Mouse (Mus musculus) lung, embryonic 16.5 days (tissue): ENCODE data around the gene Golph3. TPM values are rescaled to one million over a fixed set of nuclear protein-coding genes. Genes with fewer than 3 reads are reported as not detected.
A peak's percentile ranks its signal among the peaks of the same experiment; 100 is the strongest.

ENCODE experiments used
- ATAC-seq: fragments of 200-750 bp; cut with Nextera tagmentation; 2 replicates; pipeline ENCODE4 v1.8.0; 2017; ENCODE audit warnings: low read depth, mild to moderate bottlenecking, moderate library complexity
- H3K27ac ChIP-seq: fragments of 300-500 bp; sonication (generic); 2 replicates; pipeline ENCODE4 v1.5.1; 2014; ENCODE audit warnings: mild to moderate bottlenecking, control low read depth, low read length
- H3K27me3 ChIP-seq: fragments of 300-500 bp; sonication (generic); 2 replicates; pipeline ENCODE4 v1.6.1; 2014; ENCODE audit warnings: low read depth, low read length, mixed read lengths; ENCODE audit not compliant: control insufficient read depth, insufficient read depth
- H3K36me3 ChIP-seq: fragments of 300-500 bp; sonication (generic); 2 replicates; pipeline ENCODE4 v1.6.1; 2014; ENCODE audit warnings: low read length; ENCODE audit not compliant: control insufficient read depth, insufficient read depth
- H3K4me1 ChIP-seq: fragments of 300-500 bp; sonication (generic); replicated peaks from 2 replicates; pipeline ENCODE4 v1.6.1; 2014; ENCODE audit warnings: low read length, mixed read lengths; ENCODE audit not compliant: control insufficient read depth, insufficient read depth
- H3K4me2 ChIP-seq: fragments of 300-500 bp; sonication (generic); 2 replicates; pipeline ENCODE4 v1.6.1; 2014; ENCODE audit warnings: low read depth, low read length, control low read depth
- H3K4me3 ChIP-seq: fragments of 300-500 bp; sonication (generic); 2 replicates; pipeline ENCODE4 v1.5.1; 2014; ENCODE audit warnings: mild to moderate bottlenecking, low read length, control low read depth
- H3K9ac ChIP-seq: fragments of 300-500 bp; sonication (generic); 2 replicates; pipeline ENCODE4 v1.6.1; 2014; ENCODE audit warnings: low read length, control low read depth
- H3K9me3 ChIP-seq: fragments of 300-500 bp; sonication (generic); 2 replicates; pipeline ENCODE4 v1.6.1; 2016; ENCODE audit warnings: low read length; ENCODE audit not compliant: control insufficient read depth
- WGBS: fragments of 180-500 bp; shearing (Covaris S2); extraction: QIAGEN DNeasy Blood & Tissue Kit; methylation state at CpG from one replicate; pipeline ENCODE4 v1.1.7; 2014; 5-methylcytosine and 5-hydroxymethylcytosine counted together
- polyA plus RNA-seq: library from polyadenylated mRNA; unstranded; fragments of >200 nt; fragmentation: Nextera tagmentation; extraction: Ambion mirVana; gene quantifications from 2 replicates; pipeline ENCODE4 v1.2.1, GENCODE M21; 2015

Golph3 gene
- polyA plus RNA-seq, 1 experiment from 2014 or later, result 71.3 TPM

- WGBS, result 3% methylated on average over 1 of the region's 1 CpGs
- Histone ChIP-seq H3K9me3 (no peaks in the 10 kb centered on the region), H3K9ac (no peak overlapping the region)
Observed at GRCm38 (mm10) chr15:12313255-12313654, 8.0 kb upstream of the Golph3 start.

GRCm38 (mm10) chr15:12314584-12314983, 6.7 kb upstream of the Golph3 start:
- no peak overlapping the region for H3K27ac ChIP-seq
- no peaks in the 10 kb centered on the region for H3K27me3 ChIP-seq
- WGBS, result 62% methylated on average over 5 of the region's 5 CpGs
- H3K36me3 ChIP-seq, result no peaks in the 10 kb centered on the region
- H3K4me1 ChIP-seq, result no peaks in the 10 kb centered on the region; the same call in 1 of the 2 replicates
- no peaks in the 10 kb centered on the region for H3K9me3 ChIP-seq
- H3K4me3 ChIP-seq, result no peak overlapping the region
- H3K4me2 ChIP-seq, result no peak overlapping the region
- ATAC-seq, result no peak
- no peak overlapping the region for H3K9ac ChIP-seq

More at GRCm38 (mm10) chr15:12313255-12313654, 8.0 kb upstream of the Golph3 start:
- H3K27me3 ChIP-seq, result no peaks in the 10 kb centered on the region
- no peak overlapping the region for H3K4me2 ChIP-seq
- H3K27ac ChIP-seq, result no peak overlapping the region
- H3K36me3 ChIP-seq, result no peaks in the 10 kb centered on the region
- no peak overlapping the region for H3K4me3 ChIP-seq
- H3K4me1 ChIP-seq, result no peaks in the 10 kb centered on the region; the same call in 1 of the 2 replicates
- no peak for ATAC-seq

- Histone ChIP-seq H3K36me3 (no peaks in the 10 kb centered on the region), H3K9ac (no peak overlapping the region), H3K4me1 (no peaks in the 10 kb centered on the region; the same call in none of the 2 replicates), H3K4me2 (no peak overlapping the region), H3K9me3 (no peaks in the 10 kb centered on the region), H3K4me3 (no peak overlapping the region), H3K27ac (no peak overlapping the region), H3K27me3 (no peaks in the 10 kb centered on the region; the same call in 1 of the 2 replicates)
- 51% methylated on average over 2 of the region's 2 CpGs for WGBS
- no peak for ATAC-seq
Observed at GRCm38 (mm10) chr15:12315996-12316395, 5.3 kb upstream of the Golph3 start.

- Histone ChIP-seq H3K4me3 (no peak overlapping the region), H3K36me3 (no peaks in the 10 kb centered on the region), H3K27ac (no peak overlapping the region), H3K9ac (no peak overlapping the region), H3K27me3 (no peaks in the 10 kb centered on the region; the same call in 1 of the 2 replicates), H3K4me2 (no peak overlapping the region), H3K9me3 (no peaks in the 10 kb centered on the region), H3K4me1 (no peaks in the 10 kb centered on the region; the same call in none of the 2 replicates)
- 68% methylated on average over 5 of the region's 5 CpGs for WGBS
- no peak for ATAC-seq
Observed at GRCm38 (mm10) chr15:12317290-12317689, 4.0 kb upstream of the Golph3 start.

- H3K4me2 ChIP-seq, result no peak overlapping the region
- no peak overlapping the region for H3K27ac ChIP-seq
- H3K4me3 ChIP-seq, result no peak overlapping the region
- H3K27me3 ChIP-seq, result no peaks in the 10 kb centered on the region; the same call in 1 of the 2 replicates
- peaks cover 3% of the 10 kb centered on the region for H3K4me1 ChIP-seq
- H3K9ac ChIP-seq, result no peak overlapping the region
- H3K36me3 ChIP-seq, result no peaks in the 10 kb centered on the region
- WGBS, result 83% methylated on average over 8 of the region's 8 CpGs
- no peak for ATAC-seq
- no peaks in the 10 kb centered on the region for H3K9me3 ChIP-seq
Observed at GRCm38 (mm10) chr15:12318451-12318850, 2.8 kb upstream of the Golph3 start.

- Histone ChIP-seq H3K9ac (no peak overlapping the region), H3K27me3 (no peaks in the 10 kb centered on the region; the same call in 1 of the 2 replicates), H3K4me3 (no peak overlapping the region), H3K4me1 (peaks cover 10% of the 10 kb centered on the region), H3K4me2 (peak overlapping the region; percentile 61), H3K27ac (no peak overlapping the region), H3K9me3 (no peaks in the 10 kb centered on the region), H3K36me3 (no peaks in the 10 kb centered on the region)
- ATAC-seq, result no peak
- WGBS, result 46% methylated on average over 5 of the region's 5 CpGs
Observed at GRCm38 (mm10) chr15:12319889-12320288, 1.4 kb upstream of the Golph3 start.

GRCm38 (mm10) chr15:12320441-12321090, 684 bp upstream of the Golph3 start:
- H3K36me3 ChIP-seq, result no peaks in the 10 kb centered on the region; the same call in 1 of the 2 replicates
- peak overlapping the region; percentile 61 for H3K4me2 ChIP-seq
- H3K27me3 ChIP-seq, result no peaks in the 10 kb centered on the region; the same call in 1 of the 2 replicates
- H3K4me1 ChIP-seq, result peaks cover 10% of the 10 kb centered on the region
- H3K9me3 ChIP-seq, result no peaks in the 10 kb centered on the region
- peak overlapping the region; percentile 93 for H3K27ac ChIP-seq
- H3K4me3 ChIP-seq, result peak overlapping the region; percentile 99
- peak overlapping the region; percentile 98 for H3K9ac ChIP-seq
- ATAC-seq, result no peak; the same call in 1 of the 2 replicates
- WGBS, result 2% methylated on average over 22 of the region's 22 CpGs

GRCm38 (mm10) chr15:12321788-12322621, 755 bp downstream of the Golph3 start, which contains the start of gene 1810049J17Rik:
Gene 1810049J17Rik, minus strand, starts transcription at chr15:12321899.
- Histone ChIP-seq H3K4me3 (peak within 1 kb of the TSS; percentile 99), H3K9ac (peak within 1 kb of the TSS; percentile 98), H3K9me3 (no peaks in the 10 kb centered on the region), H3K4me1 (peaks cover 12% of the 10 kb centered on the region), H3K27me3 (no peaks in the 10 kb centered on the region; the same call in 1 of the 2 replicates), H3K27ac (peak within 1 kb of the TSS; percentile 93), H3K4me2 (peak within 1 kb of the TSS; percentile 80), H3K36me3 (no peaks in the 10 kb centered on the region; the same call in 1 of the 2 replicates)
- under 1% methylated on average over 63 of the region's 70 CpGs for WGBS
- peak; percentile 36 for ATAC-seq
